Mouse (Mus musculus) CD4-positive naive resting alpha-beta T cell, adult 57 days (primary cell): ENCODE data around the gene Rchy1. TPM values are rescaled to one million over a fixed set of nuclear protein-coding genes. Genes with fewer than 3 reads are reported as not detected.

Source experiments
- total RNA-seq: library from RNA; stranded (reverse); gene quantifications from one replicate; pipeline ENCODE4 v1.2.4, GENCODE M21; 2023

Gene Rchy1
- total RNA-seq = 97.2 TPM

GRCm38 (mm10) chr5:91962639-91963440 is at the start of gene Rchy1:
TSS of gene Rchy1 (minus strand) at chr5:91963068.

GRCm38 (mm10) chr5:91987236-91987635 is 24.4 kb upstream of the Rchy1 start, which contains the start of gene Odaph:
TSS of gene Odaph (plus strand) at chr5:91987475.

Other genes with a start within 250 kb of the Rchy1 start
- gene Odaph, start 24.4 kb upstream of the Rchy1 start, total RNA-seq = 0.83 TPM
- 2.5 TPM for gene Cdkl2, start 80.8 kb upstream of the Rchy1 start, total RNA-seq
- gene G3bp2, start 120.7 kb upstream of the Rchy1 start, total RNA-seq = 129 TPM
- 57.0 TPM for gene Uso1, start 174.9 kb upstream of the Rchy1 start, total RNA-seq